Comparison of ENCODE assay signal across 8 mouse cellular contexts in the genomic region with DNA sequence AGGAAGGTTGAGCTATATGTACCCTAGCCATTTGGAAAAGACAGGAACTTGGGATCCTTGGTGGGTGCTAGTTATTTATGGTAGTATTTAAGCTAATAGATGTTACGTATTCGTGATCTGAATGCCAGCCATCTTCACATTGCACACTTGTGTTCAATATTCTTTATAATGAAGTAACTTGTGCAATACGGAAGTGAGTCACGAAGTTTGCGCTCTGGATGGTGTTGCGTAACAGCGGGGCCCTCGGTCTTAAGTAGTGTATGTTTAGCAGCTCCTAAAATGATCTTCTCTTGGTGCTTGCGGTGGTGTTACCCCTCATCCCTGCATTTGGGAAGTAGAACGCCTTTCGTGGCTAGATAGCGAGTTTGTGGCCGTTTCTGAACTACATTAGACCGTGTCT. TPM values are rescaled to one million over a fixed set of nuclear protein-coding genes. Genes with fewer than 3 reads are reported as not detected.
DNase-seq lines count a peak whose midpoint lies in the region; ATAC-seq and TF ChIP-seq lines count a peak whose summit lies in the region.

No protein-coding gene starts in this region.

- no peak for TF ChIP-seq CTCF in heart, postnatal 0 days (IDR thresholded peaks at IDR 0.05; ENCODE audit: low read depth)

- H3K36me3 ChIP-seq in heart, postnatal 0 days (replicated peaks; ENCODE audit: control insufficient read depth, insufficient read depth, low read length): peaks cover 21% of the 10 kb centered on the region
- H3K36me3 ChIP-seq in limb, embryonic 11.5 days (ENCODE audit: control insufficient read depth, insufficient read depth, low read length): peaks cover 10% of the 10 kb centered on the region
- H3K36me3 ChIP-seq in midbrain, embryonic 12.5 days: peaks cover 20% of the 10 kb centered on the region

- peak; percentile 40 for ATAC-seq in common myeloid progenitor, adult 5-6 weeks (replicated peaks; ENCODE audit: low read depth, poor library complexity, severe bottlenecking)
- ATAC-seq in heart, postnatal 0 days (ENCODE audit: insufficient read depth, low read depth): no peak
- no peak for ATAC-seq in limb, embryonic 11.5 days (ENCODE audit: insufficient number of reproducible peaks, low FRiP score, low TSS enrichment, low read depth)
- ATAC-seq in midbrain, embryonic 12.5 days (ENCODE audit: low FRiP score, low read depth): no peak

- peak overlapping the region; percentile 58; the same call in 1 of the 2 replicates for H3K27ac ChIP-seq in heart, postnatal 0 days (ENCODE audit: low read depth)
- no peak overlapping the region for H3K27ac ChIP-seq in limb, embryonic 11.5 days (replicated peaks; ENCODE audit: low read depth, low read length)
- H3K27ac ChIP-seq in midbrain, embryonic 12.5 days (replicated peaks): no peak overlapping the region

- peaks cover 13% of the 10 kb centered on the region for H3K4me1 ChIP-seq in heart, postnatal 0 days (ENCODE audit: control insufficient read depth, insufficient read depth)
- H3K4me1 ChIP-seq in limb, embryonic 11.5 days (ENCODE audit: control insufficient read depth, insufficient read depth, low read length): peaks cover 2% of the 10 kb centered on the region; the same call in 1 of the 2 replicates
- H3K4me1 ChIP-seq in midbrain, embryonic 12.5 days: peaks cover 22% of the 10 kb centered on the region

- peak overlapping the region; percentile 91 for H3K4me2 ChIP-seq in heart, postnatal 0 days (ENCODE audit: low read depth, low read length)
- peak overlapping the region; percentile 90 for H3K4me2 ChIP-seq in limb, embryonic 11.5 days (ENCODE audit: low read depth, severe bottlenecking)
- peak overlapping the region; percentile 98 for H3K4me2 ChIP-seq in midbrain, embryonic 12.5 days (replicated peaks)

- no peak for TF ChIP-seq EP300 in heart, postnatal 0 days (IDR thresholded peaks at IDR 0.05; ENCODE audit: low read depth)

- no peaks in the 10 kb centered on the region for H3K27me3 ChIP-seq in heart, postnatal 0 days (ENCODE audit: control insufficient read depth, insufficient read depth, low read length)
- H3K27me3 ChIP-seq in limb, embryonic 11.5 days (ENCODE audit: control insufficient read depth, insufficient read depth, low read length): no peaks in the 10 kb centered on the region
- 0 out of 2 replicates have a peak, but pooled peaks cover 3% of the 10 kb centered on the region for H3K27me3 ChIP-seq in midbrain, embryonic 12.5 days

- peak overlapping the region; percentile 90 for H3K4me3 ChIP-seq in heart, postnatal 0 days (ENCODE audit: low read depth, low read length)
- H3K4me3 ChIP-seq in limb, embryonic 11.5 days (ENCODE audit: low read depth, low read length): peak overlapping the region; percentile 71
- H3K4me3 ChIP-seq in midbrain, embryonic 12.5 days: peak overlapping the region; percentile 92

- 22% methylated on average over 14 of the region's 14 CpGs for WGBS in heart, postnatal 0 days
- 38% methylated on average over 14 of the region's 14 CpGs for WGBS in limb, embryonic 11.5 days
- 39% methylated on average over 14 of the region's 14 CpGs for WGBS in midbrain, embryonic 12.5 days

- peak overlapping the region; percentile 72 for H3K9ac ChIP-seq in heart, postnatal 0 days (replicated peaks; ENCODE audit: low read depth, low read length)
- H3K9ac ChIP-seq in limb, embryonic 11.5 days (ENCODE audit: low read length): peak overlapping the region; percentile 55; the same call in 1 of the 2 replicates
- H3K9ac ChIP-seq in midbrain, embryonic 12.5 days (replicated peaks): peak overlapping the region; percentile 73

- peak; percentile 75 for DNase-seq in urinary bladder, postnatal 14 days (ENCODE audit: low spot score)
- DNase-seq in urinary bladder, postnatal 10 days (ENCODE audit: low spot score): no peak
- DNase-seq in heart, postnatal 0 days (ENCODE audit: low spot score): peak; percentile 38
- DNase-seq in limb, embryonic 11.5 days (ENCODE audit: low spot score): no peak
- peak; percentile 53 for DNase-seq in thymus, postnatal 4 days
- no peak for DNase-seq in cerebellum, postnatal 4 days (ENCODE audit: low spot score in 2 of 2)

- no peaks in the 10 kb centered on the region for H3K9me3 ChIP-seq in heart, postnatal 0 days (replicated peaks; ENCODE audit: control insufficient read depth, low read length)
- H3K9me3 ChIP-seq in limb, embryonic 11.5 days (ENCODE audit: control insufficient read depth, low read length): no peaks in the 10 kb centered on the region
- no peaks in the 10 kb centered on the region for H3K9me3 ChIP-seq in midbrain, embryonic 12.5 days

RNA-seq across cellular contexts. Expression of gene H2afj, which starts 1.0 kb away (rescaled TPM):
- total RNA-seq in common myeloid progenitor, adult 5-6 weeks (2017): 36.6 and 48.8 TPM in 2 replicates
- total RNA-seq in heart, postnatal 0 days (2014; rRNA removed; ENCODE audit: low replicate concordance): 13.1 and 19.3 TPM in 2 replicates
- 88.8 and 88.9 TPM in 2 replicates for polyA plus RNA-seq in heart, postnatal 0 days (2015; fragmentation: Nextera tagmentation; extraction: Ambion mirVana)
- 78.5 and 79.9 TPM in 2 replicates for polyA plus RNA-seq in limb, embryonic 11.5 days (2014; fragmentation: Nextera tagmentation; extraction: Ambion mirVana)
- 114 and 117 TPM in 2 replicates for polyA plus RNA-seq in midbrain, embryonic 12.5 days (2016; fragmentation: Nextera tagmentation; extraction: Ambion mirVana)

RNA-seq across cellular contexts. Expression of gene Hist4h4, which starts 4.9 kb away (rescaled TPM):
- 32.2 and 34.4 TPM in 2 replicates for total RNA-seq in common myeloid progenitor, adult 5-6 weeks (2017)
- total RNA-seq in heart, postnatal 0 days (2014; rRNA removed; ENCODE audit: low replicate concordance): 88.7 and 119 TPM in 2 replicates
- 0.34 and 0.37 TPM in 2 replicates for polyA plus RNA-seq in heart, postnatal 0 days (2015; fragmentation: Nextera tagmentation; extraction: Ambion mirVana)
- 0.92 and 0.96 TPM in 2 replicates for polyA plus RNA-seq in limb, embryonic 11.5 days (2014; fragmentation: Nextera tagmentation; extraction: Ambion mirVana)
- polyA plus RNA-seq in midbrain, embryonic 12.5 days (2016; fragmentation: Nextera tagmentation; extraction: Ambion mirVana): 0.84 and 0.94 TPM in 2 replicates

RNA-seq across cellular contexts. Expression of gene BC049715, which starts 18.3 kb away (rescaled TPM):
- total RNA-seq in common myeloid progenitor, adult 5-6 weeks (2017): 1.5 and 3.2 TPM in 2 replicates
- 0.04 and 0.43 TPM in 2 replicates for total RNA-seq in heart, postnatal 0 days (2014; rRNA removed; ENCODE audit: low replicate concordance)
- 1.4 and 2.5 TPM in 2 replicates for polyA plus RNA-seq in heart, postnatal 0 days (2015; fragmentation: Nextera tagmentation; extraction: Ambion mirVana)
- 1.8 and 2.7 TPM in 2 replicates for polyA plus RNA-seq in limb, embryonic 11.5 days (2014; fragmentation: Nextera tagmentation; extraction: Ambion mirVana)
- 2.0 and 2.3 TPM in 2 replicates for polyA plus RNA-seq in midbrain, embryonic 12.5 days (2016; fragmentation: Nextera tagmentation; extraction: Ambion mirVana)

RNA-seq across cellular contexts. Expression of gene Wbp11, which starts 19.0 kb away (rescaled TPM):
- 54.6 and 101 TPM in 2 replicates for total RNA-seq in common myeloid progenitor, adult 5-6 weeks (2017)
- 28.2 and 37.7 TPM in 2 replicates for total RNA-seq in heart, postnatal 0 days (2014; rRNA removed; ENCODE audit: low replicate concordance)
- polyA plus RNA-seq in heart, postnatal 0 days (2015; fragmentation: Nextera tagmentation; extraction: Ambion mirVana): 51.1 and 52.7 TPM in 2 replicates
- polyA plus RNA-seq in limb, embryonic 11.5 days (2014; fragmentation: Nextera tagmentation; extraction: Ambion mirVana): 169 and 183 TPM in 2 replicates
- 126 and 132 TPM in 2 replicates for polyA plus RNA-seq in midbrain, embryonic 12.5 days (2016; fragmentation: Nextera tagmentation; extraction: Ambion mirVana)

RNA-seq across cellular contexts. Expression of gene Smco3, which starts 26.2 kb away (rescaled TPM):
- 0.82 TPM in 1 of 2 replicates, not detected in the other for total RNA-seq in common myeloid progenitor, adult 5-6 weeks (2017)
- not detected in 2 replicates for total RNA-seq in heart, postnatal 0 days (2014; rRNA removed; ENCODE audit: low replicate concordance)
- polyA plus RNA-seq in heart, postnatal 0 days (2015; fragmentation: Nextera tagmentation; extraction: Ambion mirVana): not detected in 2 replicates
- polyA plus RNA-seq in limb, embryonic 11.5 days (2014; fragmentation: Nextera tagmentation; extraction: Ambion mirVana): not detected in 2 replicates
- polyA plus RNA-seq in midbrain, embryonic 12.5 days (2016; fragmentation: Nextera tagmentation; extraction: Ambion mirVana): 0.24 and 0.79 TPM in 2 replicates

Comparison
In these comparisons a context has a peak if more than half of its experiments do, and no peak if none do; other contexts are left out.
1. DNase-seq: peak in urinary bladder, postnatal 14 days (single experiment), heart, postnatal 0 days (single experiment) and thymus, postnatal 4 days (single experiment); none in urinary bladder, postnatal 10 days (single experiment), limb, embryonic 11.5 days (single experiment) and cerebellum, postnatal 4 days (0 of 2).
2. Peak in every context shown above with its lines, with median percentiles within 50 percentile points of each other: H3K4me2 ChIP-seq, H3K4me3 ChIP-seq and H3K9ac ChIP-seq.